Mouse (Mus musculus): ENCODE measurements around the gene B4galnt1. TPM values are rescaled to one million over a fixed set of nuclear protein-coding genes. Genes with fewer than 3 reads are reported as not detected.
A peak's percentile ranks its signal among the peaks of the same experiment; 100 is the strongest.
"Not testable (repeated sequence)": the region's sequence is repeated elsewhere in the genome, so short reads cannot be mapped to it uniquely, and the experiment has no call there.

B4galnt1 gene
- polyA plus RNA-seq, 2 experiments, result 11.8 to 12.1 TPM

DNA sequence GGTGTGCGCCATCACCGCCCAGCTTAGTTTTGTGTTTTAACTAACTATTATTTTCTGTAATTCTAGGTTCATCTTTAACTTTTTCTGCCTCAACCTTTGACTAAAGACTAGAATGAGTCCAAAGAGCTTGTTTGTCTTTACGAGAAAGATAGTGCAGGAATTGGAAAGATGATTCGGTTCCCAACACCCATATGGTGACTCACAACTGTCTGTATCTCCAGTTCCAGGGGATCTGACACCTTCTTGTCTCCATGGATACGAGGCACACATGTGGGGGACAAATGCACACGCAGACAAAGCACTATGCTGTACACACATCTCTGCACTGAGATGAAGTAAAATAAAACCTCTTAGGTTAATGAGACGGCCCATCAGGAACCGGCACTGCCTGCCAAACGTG lies 4.9 kb upstream of the B4galnt1 start:
- no peak overlapping the region for H3K4me3 ChIP-seq (replicated peaks; ENCODE audit: low read length)
- no peaks in the 10 kb centered on the region for H3K4me1 ChIP-seq (ENCODE audit: control insufficient read depth, insufficient read depth, low read length)
- no peak for TF ChIP-seq POLR2A (IDR thresholded peaks at IDR 0.05; ENCODE audit: borderline replicate concordance, extremely low read depth, insufficient read depth, insufficient read length)
- H3K27me3 ChIP-seq (ENCODE audit: control insufficient read depth, insufficient read depth, low read length), result 0 out of 2 replicates have a peak, but pooled peaks cover 3% of the 10 kb centered on the region
- no peak overlapping the region for H3K9ac ChIP-seq (ENCODE audit: low read depth, low read length, severe bottlenecking)
- no peak overlapping the region for H3K4me2 ChIP-seq (replicated peaks; ENCODE audit: low read depth, low read length, severe bottlenecking)
- ATAC-seq (ENCODE audit: low FRiP score, low read depth) (no peak), DNase-seq (ENCODE audit: low spot score) (no peak)
- no peaks in the 10 kb centered on the region for H3K9me3 ChIP-seq (ENCODE audit: control insufficient read depth, low read length)
- no peak overlapping the region for H3K27ac ChIP-seq (replicated peaks; ENCODE audit: low read depth, low read length)
- WGBS, result 80% methylated on average over 9 of the region's 9 CpGs
- no peaks in the 10 kb centered on the region for H3K36me3 ChIP-seq (ENCODE audit: control insufficient read depth, insufficient read depth, low read length)

DNA sequence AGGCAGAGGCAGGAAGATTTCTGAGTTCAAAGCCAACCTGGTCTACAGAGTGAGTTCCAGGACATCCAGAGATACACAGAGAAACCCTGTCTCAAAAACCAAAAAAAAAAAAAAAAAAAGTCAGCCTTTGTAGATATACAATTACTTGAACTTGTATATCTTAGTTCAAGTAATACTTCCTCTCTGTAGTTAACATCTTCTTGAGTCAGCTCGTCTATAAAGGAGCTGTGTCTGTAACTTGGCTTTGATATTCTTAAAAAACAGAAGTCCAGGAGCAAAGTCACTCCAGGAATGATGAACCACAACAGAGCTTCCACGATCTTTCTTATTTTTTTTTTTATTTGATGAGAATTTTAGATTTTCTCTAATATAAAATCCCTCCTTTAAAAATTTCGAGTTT lies 4.3 kb upstream of the B4galnt1 start:
- H3K27ac ChIP-seq (replicated peaks; ENCODE audit: low read depth, low read length), result no peak overlapping the region
- no peaks in the 10 kb centered on the region; the same call in none of the 2 replicates for H3K4me1 ChIP-seq (ENCODE audit: control insufficient read depth, insufficient read depth, low read length)
- ATAC-seq (ENCODE audit: low FRiP score, low read depth), result no peak
- TF ChIP-seq POLR2A (IDR thresholded peaks at IDR 0.05; ENCODE audit: borderline replicate concordance, extremely low read depth, insufficient read depth, insufficient read length), result no peak
- no peak overlapping the region for H3K9ac ChIP-seq (ENCODE audit: low read depth, low read length, severe bottlenecking)
- no peaks in the 10 kb centered on the region for H3K36me3 ChIP-seq (ENCODE audit: control insufficient read depth, insufficient read depth, low read length)
- DNase-seq (ENCODE audit: low spot score), result no peak
- H3K4me3 ChIP-seq (replicated peaks; ENCODE audit: low read length), result no peak overlapping the region
- no peaks in the 10 kb centered on the region for H3K9me3 ChIP-seq (ENCODE audit: control insufficient read depth, low read length)
- peaks cover 9% of the 10 kb centered on the region; the same call in 1 of the 2 replicates for H3K27me3 ChIP-seq (ENCODE audit: control insufficient read depth, insufficient read depth, low read length)
- 76% methylated on average over 3 of the region's 3 CpGs for WGBS
- no peak overlapping the region for H3K4me2 ChIP-seq (replicated peaks; ENCODE audit: low read depth, low read length, severe bottlenecking)

DNA sequence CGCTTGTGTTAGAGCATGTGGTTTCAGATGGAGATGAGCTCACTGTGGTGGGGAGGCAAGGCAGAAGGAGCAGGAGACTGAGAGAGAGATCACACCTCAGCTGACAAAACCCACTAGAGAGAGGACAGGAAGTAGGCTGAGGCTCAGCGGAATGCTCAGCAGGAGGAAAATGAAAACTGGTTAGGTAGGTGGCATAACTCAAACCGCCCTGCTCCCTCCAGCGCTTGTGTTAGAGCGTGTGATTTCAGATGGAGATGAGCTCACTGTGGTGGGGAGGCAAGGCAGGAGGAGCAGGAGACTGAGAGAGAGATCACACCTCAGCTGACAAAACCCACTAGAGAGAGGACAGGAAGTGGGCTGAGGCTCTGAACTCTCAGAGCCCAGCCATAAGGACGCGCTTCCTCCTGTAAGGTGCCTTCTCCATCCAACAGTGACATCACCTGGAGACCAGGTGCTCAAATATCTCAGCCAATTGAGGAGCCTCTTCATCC lies 2.2 kb upstream of the B4galnt1 start:
- not testable (repeated sequence) for H3K4me2 ChIP-seq (replicated peaks; ENCODE audit: low read depth, low read length, severe bottlenecking); H3K27ac ChIP-seq (replicated peaks; ENCODE audit: low read depth, low read length); H3K9ac ChIP-seq (ENCODE audit: low read depth, low read length, severe bottlenecking); ATAC-seq (ENCODE audit: low FRiP score, low read depth); H3K4me3 ChIP-seq (replicated peaks; ENCODE audit: low read length); H3K9me3 ChIP-seq (ENCODE audit: control insufficient read depth, low read length); DNase-seq (ENCODE audit: low spot score); H3K4me1 ChIP-seq (ENCODE audit: control insufficient read depth, insufficient read depth, low read length); H3K36me3 ChIP-seq (ENCODE audit: control insufficient read depth, insufficient read depth, low read length)
- peaks cover 30% of the 10 kb centered on the region for H3K27me3 ChIP-seq (ENCODE audit: control insufficient read depth, insufficient read depth, low read length)
- WGBS, result 37% methylated on average over 7 of the region's 7 CpGs

DNA sequence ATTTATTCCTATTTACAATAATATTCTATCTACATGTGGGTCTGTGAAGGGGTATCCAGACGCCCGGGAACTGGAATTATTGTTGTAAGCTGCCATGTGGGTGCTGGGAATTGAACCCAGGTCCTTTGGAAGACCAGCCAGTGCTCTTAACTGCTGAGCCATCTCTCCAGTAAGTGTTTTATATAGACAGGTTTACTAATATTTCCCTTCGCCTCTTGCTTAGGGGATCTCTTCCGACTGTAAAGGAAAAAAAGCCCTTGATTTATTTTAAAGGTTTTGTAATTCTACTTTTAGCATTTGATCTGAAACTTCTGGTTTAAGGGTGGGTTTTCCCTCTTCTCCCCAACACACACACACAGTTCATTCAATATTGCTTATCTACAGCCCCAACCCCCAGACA lies 835 bp upstream of the B4galnt1 start:
- H3K36me3 ChIP-seq (ENCODE audit: control insufficient read depth, insufficient read depth, low read length), result no peaks in the 10 kb centered on the region
- H3K9me3 ChIP-seq (ENCODE audit: control insufficient read depth, low read length), result no peaks in the 10 kb centered on the region
- DNase-seq (ENCODE audit: low spot score) (no peak), ATAC-seq (ENCODE audit: low FRiP score, low read depth) (no peak)
- H3K4me2 ChIP-seq (replicated peaks; ENCODE audit: low read depth, low read length, severe bottlenecking), result no peak overlapping the region
- H3K27ac ChIP-seq (replicated peaks; ENCODE audit: low read depth, low read length), result no peak overlapping the region
- H3K9ac ChIP-seq (ENCODE audit: low read depth, low read length, severe bottlenecking), result no peak overlapping the region
- no peaks in the 10 kb centered on the region; the same call in none of the 2 replicates for H3K4me1 ChIP-seq (ENCODE audit: control insufficient read depth, insufficient read depth, low read length)
- WGBS, result 93% methylated on average over 4 of the region's 4 CpGs
- peaks cover 39% of the 10 kb centered on the region for H3K27me3 ChIP-seq (ENCODE audit: control insufficient read depth, insufficient read depth, low read length)
- no peak overlapping the region for H3K4me3 ChIP-seq (replicated peaks; ENCODE audit: low read length)
- TF ChIP-seq POLR2A (IDR thresholded peaks at IDR 0.05; ENCODE audit: borderline replicate concordance, extremely low read depth, insufficient read depth, insufficient read length), result no peak

- Histone ChIP-seq H3K27ac (replicated peaks; ENCODE audit: low read depth, low read length) (no peak overlapping the region), H3K9me3 (ENCODE audit: control insufficient read depth, low read length) (no peaks in the 10 kb centered on the region), H3K4me3 (replicated peaks; ENCODE audit: low read length) (peak overlapping the region; percentile 60), H3K9ac (ENCODE audit: low read depth, low read length, severe bottlenecking) (peak overlapping the region; percentile 67), H3K4me2 (replicated peaks; ENCODE audit: low read depth, low read length, severe bottlenecking) (peak overlapping the region; percentile 99), H3K36me3 (ENCODE audit: control insufficient read depth, insufficient read depth, low read length) (no peaks in the 10 kb centered on the region), H3K4me1 (ENCODE audit: control insufficient read depth, insufficient read depth, low read length) (no peaks in the 10 kb centered on the region; the same call in none of the 2 replicates), H3K27me3 (ENCODE audit: control insufficient read depth, insufficient read depth, low read length) (peaks cover 50% of the 10 kb centered on the region)
- DNase-seq (ENCODE audit: low spot score), result no peak
- peak; percentile 36; the same call in 1 of the 2 replicates for ATAC-seq (ENCODE audit: low FRiP score, low read depth)
- TF ChIP-seq POLR2A (IDR thresholded peaks at IDR 0.05; ENCODE audit: borderline replicate concordance, extremely low read depth, insufficient read depth, insufficient read length), result no peak
- WGBS, result 2% methylated on average over 15 of the region's 42 CpGs
These were observed 279 bp downstream of the B4galnt1 start for GRCm38 (mm10) chr10:127165354-127165653.
